Mouse (Mus musculus) testis, postnatal 10 days (tissue): ENCODE measurements around the gene Slc46a1.

Experiments used
- DNase-seq: peaks from one replicate; pipeline ENCODE4 v3.0.0; 2021; ENCODE audit warnings: low spot score

The Slc46a1 gene

GRCm38 (mm10) chr11:78455308-78455707 lies 10.2 kb upstream of the Slc46a1 start:
- DNase-seq, result peak; percentile 68

DNA sequence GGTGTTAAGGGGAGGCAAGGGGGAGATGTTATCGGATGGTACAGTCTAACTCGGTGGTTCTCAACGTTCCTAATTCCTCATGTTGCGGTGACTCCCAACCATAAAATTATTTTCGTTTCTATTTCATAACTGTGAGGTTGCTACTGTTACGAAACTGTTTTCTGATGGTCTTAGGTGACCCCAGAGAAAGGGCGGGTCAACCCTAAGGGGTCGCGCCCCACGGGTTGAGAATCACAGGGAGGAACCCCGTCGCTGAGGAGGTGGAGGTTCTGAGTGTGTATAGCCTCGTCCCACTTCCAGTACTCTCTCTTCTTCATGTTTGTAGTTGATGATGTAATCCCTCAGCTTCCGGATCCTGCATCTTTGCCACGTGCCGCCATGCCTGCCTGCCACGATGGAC lies 6.8 kb upstream of the Slc46a1 start:
- no peak for DNase-seq

DNA sequence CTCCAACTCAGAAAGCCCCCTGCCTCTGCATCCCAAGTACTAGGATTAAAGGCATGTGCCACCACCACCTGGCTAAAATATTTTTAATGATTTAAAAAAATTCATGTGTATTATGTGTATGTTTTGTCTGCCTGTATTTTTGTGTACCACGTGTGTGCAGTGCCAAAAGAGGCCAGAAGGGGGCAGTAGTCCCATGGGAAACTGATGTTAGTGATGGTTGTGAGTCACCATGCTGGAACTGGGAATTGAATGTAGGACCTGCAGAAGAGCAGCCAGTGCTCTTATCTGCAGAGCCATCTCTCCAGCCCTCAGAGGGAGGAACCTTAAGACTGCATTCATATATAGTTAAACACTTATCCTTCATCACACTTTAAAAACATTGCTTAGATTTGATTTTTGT lies 3.6 kb upstream of the Slc46a1 start:
- no peak for DNase-seq

DNA sequence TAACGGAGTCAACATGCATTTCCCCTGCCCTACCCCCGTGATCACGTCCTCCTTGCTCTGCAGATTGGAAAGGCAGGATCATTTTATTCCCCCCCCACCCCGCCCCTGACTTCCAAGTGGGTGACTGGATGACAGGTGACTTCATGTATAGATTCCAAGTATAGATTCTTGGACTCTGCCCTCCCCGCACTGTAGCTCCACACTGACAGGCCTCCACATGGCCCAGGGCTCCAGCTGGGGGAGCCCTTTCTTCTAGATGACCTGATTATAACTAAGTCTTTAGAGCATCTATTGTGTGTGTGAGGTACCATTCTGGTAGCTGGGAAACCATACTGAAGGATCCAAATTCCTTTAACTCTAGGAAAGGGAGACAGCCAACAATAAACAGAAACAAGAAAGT lies 2.8 kb upstream of the Slc46a1 start:
- no peak for DNase-seq

DNA sequence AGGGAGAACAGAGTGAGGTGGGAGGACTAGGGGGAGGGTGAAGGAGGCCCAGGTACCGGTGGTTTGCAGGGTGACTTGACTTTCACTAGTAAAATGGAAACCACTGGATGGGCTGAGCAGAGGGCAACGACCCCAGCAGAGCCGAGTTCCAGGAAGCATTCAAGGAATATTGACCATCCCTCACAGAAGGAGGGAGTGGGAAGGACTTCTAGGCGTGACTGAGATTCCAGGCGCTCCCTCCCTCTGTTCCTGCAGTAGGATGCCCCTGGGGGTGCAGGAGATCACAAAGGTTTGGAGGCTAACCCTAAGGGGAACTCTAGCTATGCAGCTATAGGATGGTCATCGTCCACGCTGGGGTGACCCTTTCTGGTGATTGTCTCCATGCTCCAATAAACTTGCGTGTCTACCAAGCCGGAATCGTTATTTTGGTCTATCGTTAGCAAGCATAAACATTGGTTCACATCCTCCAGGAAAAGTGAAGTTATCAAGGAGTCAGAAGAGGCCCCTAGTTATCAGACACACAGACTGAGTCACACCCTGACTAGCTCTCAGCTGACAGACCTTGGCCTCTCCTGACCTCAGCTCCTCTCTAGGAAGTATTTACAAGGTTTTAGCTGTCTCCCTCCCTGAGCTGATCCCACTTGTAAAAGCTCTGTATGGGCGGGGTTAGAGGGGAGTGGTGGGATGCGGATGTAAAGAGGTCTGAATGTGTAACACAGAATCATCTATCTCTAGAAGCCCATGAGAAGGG lies 2.0 kb upstream of the Slc46a1 start:
- DNase-seq, result no peak

DNA sequence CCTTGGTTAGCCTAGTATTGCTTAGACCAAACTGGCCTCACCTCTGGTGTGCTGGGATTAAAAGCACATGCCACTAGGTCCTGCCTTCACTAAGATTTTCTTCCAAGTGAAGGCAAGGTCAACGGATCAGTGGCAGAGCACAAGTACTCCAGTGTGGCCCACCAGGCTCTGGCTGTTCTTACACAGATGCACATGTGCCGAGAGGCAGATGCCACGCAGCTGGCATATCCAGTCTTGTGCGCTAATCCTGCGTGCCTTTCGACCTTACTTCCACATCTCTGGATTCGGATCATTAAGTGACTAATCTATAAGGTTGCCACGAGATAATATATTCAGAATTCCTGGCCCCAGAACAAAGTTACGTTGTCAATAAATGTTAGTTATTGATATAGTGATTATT lies 381 bp upstream of the Slc46a1 start:
- DNase-seq, result no peak

GRCm38 (mm10) chr11:78466242-78466912 lies 880 bp downstream of the Slc46a1 start:
- DNase-seq, result peak; percentile 62

GRCm38 (mm10) chr11:78467515-78467914 lies 2.0 kb downstream of the Slc46a1 start:
- DNase-seq, result no peak

- no peak for DNase-seq
These were observed 2.4 kb downstream of the Slc46a1 start for GRCm38 (mm10) chr11:78467932-78468331.

GRCm38 (mm10) chr11:78471326-78472103 lies 6.0 kb downstream of the Slc46a1 start:
- DNase-seq, result no peak

- DNase-seq, result no peak
These were observed 9.8 kb downstream of the Slc46a1 start for GRCm38 (mm10) chr11:78475289-78475688.

DNA sequence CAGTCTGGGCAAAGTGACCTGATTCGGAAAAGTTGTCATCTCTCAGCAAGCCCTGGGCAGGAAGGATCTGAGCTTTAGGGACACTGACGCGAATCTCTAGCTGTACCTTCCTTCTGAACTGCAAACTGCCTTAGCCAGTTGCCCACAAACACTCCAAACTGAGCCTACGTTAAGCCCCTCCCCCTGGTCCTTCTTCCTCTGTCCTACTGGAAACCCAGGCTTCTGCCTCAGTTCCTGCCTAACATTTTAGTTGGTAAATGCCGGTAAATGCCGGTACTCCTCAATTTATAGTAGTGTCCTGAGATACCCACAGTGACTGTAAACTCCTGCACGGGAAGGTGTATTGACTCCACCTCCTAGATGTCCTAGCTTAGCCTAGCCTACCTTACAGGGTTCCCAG lies 18.1 kb downstream of the Slc46a1 start:
- no peak for DNase-seq

DNA sequence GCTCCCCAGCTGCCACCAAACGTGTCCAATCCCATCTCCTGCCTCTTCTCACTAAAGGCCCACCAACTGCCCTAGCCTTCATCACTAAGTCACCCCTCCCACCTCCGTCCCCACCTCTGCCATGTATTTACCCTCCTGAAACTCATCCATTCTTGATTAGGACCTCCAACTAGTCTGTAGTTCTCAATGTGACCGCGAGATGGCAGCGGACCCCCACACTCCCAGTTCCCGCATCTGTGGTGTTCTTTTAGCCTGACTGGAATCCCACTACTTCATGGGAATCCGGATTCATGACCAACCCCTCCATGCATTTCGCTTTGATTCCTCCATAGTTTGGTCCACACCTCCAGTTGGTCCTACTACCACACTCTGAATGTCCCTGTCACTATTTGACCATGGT lies 22.7 kb downstream of the Slc46a1 start:
- peak; percentile 86 for DNase-seq

GRCm38 (mm10) chr11:78490781-78491241 lies 25.3 kb downstream of the Slc46a1 start:
- peak; percentile 59 for DNase-seq

DNA sequence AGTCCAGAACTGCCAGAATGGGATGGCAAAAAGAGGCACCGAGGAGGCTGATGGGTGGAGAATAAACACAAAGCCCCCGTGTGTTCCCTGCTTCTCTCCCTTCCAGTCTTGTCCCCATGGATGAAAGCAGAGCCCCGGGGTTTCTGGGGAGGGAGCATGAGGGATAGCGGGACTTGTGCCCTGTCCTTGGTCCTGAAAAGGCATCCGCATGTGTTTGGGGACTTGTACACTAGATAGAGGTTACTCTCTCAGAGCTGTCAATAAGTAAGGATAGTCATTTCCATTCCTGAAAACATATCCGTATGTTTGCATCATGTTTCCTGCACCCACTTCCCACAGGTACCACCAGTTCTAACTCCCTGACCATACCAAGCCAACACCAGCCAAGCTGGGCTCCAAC lies 30.4 kb downstream of the Slc46a1 start:
- DNase-seq, result peak; percentile 71

DNA sequence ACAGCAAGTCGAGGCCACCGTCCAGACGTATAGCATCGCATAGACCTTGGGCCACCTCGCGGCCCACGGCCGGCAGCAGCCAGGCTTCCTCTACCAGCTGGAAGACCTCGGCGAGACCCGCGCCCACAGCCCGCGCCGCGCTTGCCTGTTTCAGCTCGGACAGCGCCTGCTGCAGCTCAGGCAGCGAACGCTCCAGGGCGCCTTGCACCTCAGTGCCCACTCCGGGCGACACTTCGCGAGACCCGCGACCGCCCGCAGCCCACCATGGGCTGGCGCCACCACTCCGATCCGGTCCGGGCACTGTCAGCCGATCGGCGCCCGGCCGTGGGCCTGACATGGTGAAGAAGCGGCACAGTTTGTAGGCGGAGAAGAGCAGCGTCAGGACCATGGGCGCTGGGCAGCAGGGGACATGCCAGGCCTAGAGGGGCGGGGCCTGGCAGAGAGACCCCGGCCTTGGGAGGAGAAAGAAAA lies 31.6 kb downstream of the Slc46a1 start:
- peak; percentile 55 for DNase-seq

DNA sequence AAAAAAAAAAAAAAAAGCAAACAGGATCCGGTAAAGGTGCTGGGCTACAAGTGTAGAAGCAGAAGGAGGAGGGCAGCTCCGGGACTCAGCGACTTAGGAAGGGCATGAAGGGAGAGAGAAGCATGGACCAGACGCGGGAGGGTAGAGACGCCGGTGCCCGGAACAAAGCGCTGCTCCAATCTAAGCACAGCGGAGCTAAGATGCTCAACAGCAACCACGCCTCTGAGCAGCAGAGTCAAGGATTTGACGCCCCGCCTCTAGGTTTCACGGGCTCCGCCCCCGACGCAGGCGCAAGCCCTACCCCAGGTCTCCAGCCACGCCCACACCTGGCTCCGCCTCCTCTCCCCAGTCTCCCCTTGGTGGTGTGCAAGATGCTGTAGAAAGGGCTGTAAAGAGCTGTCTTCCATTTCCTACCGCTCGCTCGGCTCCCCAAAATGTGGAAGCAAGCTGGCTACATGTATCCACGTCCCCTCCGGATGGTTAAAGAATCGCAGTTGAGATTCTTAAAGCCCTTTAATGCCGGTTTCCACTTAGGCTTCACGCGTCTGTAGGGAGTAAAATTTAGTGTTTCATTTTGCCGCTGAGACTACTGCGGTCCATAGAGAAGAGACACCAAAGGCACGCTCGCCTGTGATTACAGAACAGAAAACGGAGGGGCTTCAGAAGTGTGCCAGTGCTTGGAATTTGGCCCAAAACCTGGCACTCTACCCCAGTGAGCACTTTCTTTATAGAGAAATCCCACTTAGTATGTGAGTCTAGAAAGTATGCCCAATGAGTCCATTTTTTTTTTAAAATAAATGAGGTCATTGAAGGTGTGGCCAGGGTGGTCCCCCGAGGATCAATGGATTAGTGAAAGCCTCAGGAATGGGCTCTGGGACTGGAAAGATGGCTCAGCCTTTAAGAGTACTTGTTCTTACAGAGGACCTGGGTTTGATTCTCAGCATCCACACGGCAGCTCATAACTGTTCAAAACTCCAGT lies 32.3 kb downstream of the Slc46a1 start, which contains the start of gene Sarm1:
Gene Sarm1, minus strand, starts transcription at position 211 of the 979 bp plus-strand sequence.
- peak; percentile 95 for DNase-seq

- DNase-seq, result no peak
These were observed 33.5 kb downstream of the Slc46a1 start, which contains the start of gene Vtn for GRCm38 (mm10) chr11:78499004-78499403. Gene Vtn (plus strand): TSS chr11:78499091.

DNA sequence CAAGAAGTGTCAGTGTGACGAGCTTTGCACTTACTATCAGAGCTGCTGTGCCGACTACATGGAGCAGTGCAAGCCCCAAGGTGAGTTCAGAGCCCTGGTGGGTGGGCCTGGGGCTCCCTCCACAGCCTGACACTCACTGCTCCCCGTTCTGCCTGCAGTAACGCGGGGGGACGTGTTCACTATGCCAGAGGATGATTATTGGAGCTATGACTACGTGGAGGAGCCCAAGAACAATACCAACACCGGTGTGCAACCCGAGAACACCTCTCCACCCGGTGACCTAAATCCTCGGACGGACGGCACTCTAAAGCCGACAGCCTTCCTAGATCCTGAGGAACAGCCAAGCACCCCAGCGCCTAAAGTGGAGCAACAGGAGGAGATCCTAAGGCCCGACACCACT lies 34.0 kb downstream of the Slc46a1 start:
- DNase-seq, result no peak

GRCm38 (mm10) chr11:78500623-78501202 lies 35.2 kb downstream of the Slc46a1 start:
- DNase-seq, result no peak

GRCm38 (mm10) chr11:78501529-78501928 lies 36.0 kb downstream of the Slc46a1 start:
- no peak for DNase-seq
